Mouse (Mus musculus): ENCODE data around the gene Srrm3. TPM values are rescaled to one million over a fixed set of nuclear protein-coding genes. Genes with fewer than 3 reads are reported as not detected.

Gene Srrm3
- polyA plus RNA-seq, 1 experiment from 2014 or later = not detected

DNA sequence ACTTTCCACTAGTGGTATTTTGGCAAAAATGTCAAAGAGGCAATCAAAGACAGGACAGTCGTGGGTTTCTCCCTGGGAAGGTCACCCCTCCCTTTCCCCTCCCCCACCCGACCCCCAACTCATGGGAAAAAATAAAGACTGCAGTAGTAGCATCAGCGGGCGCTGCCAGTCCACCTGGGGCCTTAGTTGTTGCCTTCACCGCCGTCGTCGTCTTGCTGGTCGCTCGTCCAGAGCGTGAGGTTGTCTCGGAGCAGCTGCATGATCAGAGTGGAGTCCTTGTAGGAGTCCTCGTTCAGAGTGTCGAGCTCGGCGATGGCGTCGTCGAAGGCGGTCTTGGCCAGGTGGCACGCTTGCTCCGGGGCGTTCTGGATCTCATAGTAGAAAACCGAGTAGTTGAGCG is 104.1 kb downstream of the Srrm3 start:
- H3K27ac ChIP-seq (ENCODE audit: low read length) = no peak overlapping the region
- H3K27me3 ChIP-seq (ENCODE audit: control insufficient read depth, insufficient read depth, low read depth, low read length) = no peaks in the 10 kb centered on the region
- H3K4me2 ChIP-seq (ENCODE audit: low read depth, low read length) = no peak overlapping the region
- H3K9ac ChIP-seq (ENCODE audit: low read depth, low read length) = no peak overlapping the region
- peaks cover 35% of the 10 kb centered on the region for H3K4me1 ChIP-seq (ENCODE audit: control insufficient read depth, low read depth, low read length)
- 84% methylated on average over 25 of the region's 25 CpGs for WGBS (ENCODE audit: insufficient replicate concordance)
- no peak overlapping the region for H3K4me3 ChIP-seq (ENCODE audit: low read depth, low read length)
- H3K9me3 ChIP-seq (replicated peaks; ENCODE audit: control insufficient read depth, low read length) = no peaks in the 10 kb centered on the region
- no peak for ATAC-seq (ENCODE audit: low read depth)
- peaks cover 12% of the 10 kb centered on the region for H3K36me3 ChIP-seq (ENCODE audit: control insufficient read depth, insufficient read depth)

DNA sequence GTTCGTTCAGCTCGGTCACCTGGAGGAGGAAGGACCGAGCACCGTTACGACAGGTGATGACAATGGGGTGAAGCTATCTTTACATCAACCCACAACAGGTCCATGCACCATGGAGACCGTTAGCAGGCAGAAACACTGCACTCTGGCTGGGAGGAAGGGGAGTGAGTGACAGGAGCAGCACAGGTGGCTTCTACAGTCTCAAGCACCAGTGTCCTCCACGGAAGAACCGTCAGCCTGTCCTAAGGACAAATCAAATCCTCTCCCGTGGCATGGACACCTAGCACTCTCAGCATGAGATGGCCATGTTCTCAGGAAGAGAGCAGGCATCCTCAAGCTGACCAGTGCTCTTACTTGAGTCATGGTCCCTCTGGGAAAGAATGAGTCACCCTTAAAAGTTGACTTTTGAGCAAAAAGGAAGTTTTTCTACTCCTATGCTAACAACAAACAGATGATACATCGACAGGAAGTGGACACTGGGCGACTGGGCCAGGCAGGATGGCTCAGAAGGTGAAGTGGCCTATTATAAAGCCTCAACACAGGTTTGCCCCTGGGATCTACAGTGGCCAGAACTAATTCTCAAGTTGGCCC is 105.0 kb downstream of the Srrm3 start:
- H3K9me3 ChIP-seq (replicated peaks; ENCODE audit: control insufficient read depth, low read length) = no peaks in the 10 kb centered on the region
- H3K9ac ChIP-seq (ENCODE audit: low read depth, low read length) = no peak overlapping the region
- no peak overlapping the region for H3K4me2 ChIP-seq (ENCODE audit: low read depth, low read length)
- peaks cover 27% of the 10 kb centered on the region for H3K4me1 ChIP-seq (ENCODE audit: control insufficient read depth, low read depth, low read length)
- H3K36me3 ChIP-seq (ENCODE audit: control insufficient read depth, insufficient read depth) = peaks cover 12% of the 10 kb centered on the region
- WGBS (ENCODE audit: insufficient replicate concordance) = 79% methylated on average over 11 of the region's 11 CpGs
- no peaks in the 10 kb centered on the region for H3K27me3 ChIP-seq (ENCODE audit: control insufficient read depth, insufficient read depth, low read depth, low read length)
- H3K4me3 ChIP-seq (ENCODE audit: low read depth, low read length) = no peak overlapping the region
- no peak for ATAC-seq (ENCODE audit: low read depth)
- H3K27ac ChIP-seq (ENCODE audit: low read length) = no peak overlapping the region

- WGBS (ENCODE audit: insufficient replicate concordance) = 37% methylated on average over 5 of the region's 5 CpGs
- ATAC-seq (ENCODE audit: low read depth) = no peak
- H3K27ac ChIP-seq (ENCODE audit: low read length) = peak overlapping the region; percentile 17
- H3K27me3 ChIP-seq (ENCODE audit: control insufficient read depth, insufficient read depth, low read depth, low read length) = no peaks in the 10 kb centered on the region
- H3K4me3 ChIP-seq (ENCODE audit: low read depth, low read length) = no peak overlapping the region
- peaks cover 14% of the 10 kb centered on the region for H3K36me3 ChIP-seq (ENCODE audit: control insufficient read depth, insufficient read depth)
- no peaks in the 10 kb centered on the region for H3K9me3 ChIP-seq (replicated peaks; ENCODE audit: control insufficient read depth, low read length)
- no peak overlapping the region for H3K9ac ChIP-seq (ENCODE audit: low read depth, low read length)
- H3K4me2 ChIP-seq (ENCODE audit: low read depth, low read length) = no peak overlapping the region
- H3K4me1 ChIP-seq (ENCODE audit: control insufficient read depth, low read depth, low read length) = peaks cover 16% of the 10 kb centered on the region
Observed at GRCm38 (mm10) chr5:135913201-135913600, 106.5 kb downstream of the Srrm3 start.

DNA sequence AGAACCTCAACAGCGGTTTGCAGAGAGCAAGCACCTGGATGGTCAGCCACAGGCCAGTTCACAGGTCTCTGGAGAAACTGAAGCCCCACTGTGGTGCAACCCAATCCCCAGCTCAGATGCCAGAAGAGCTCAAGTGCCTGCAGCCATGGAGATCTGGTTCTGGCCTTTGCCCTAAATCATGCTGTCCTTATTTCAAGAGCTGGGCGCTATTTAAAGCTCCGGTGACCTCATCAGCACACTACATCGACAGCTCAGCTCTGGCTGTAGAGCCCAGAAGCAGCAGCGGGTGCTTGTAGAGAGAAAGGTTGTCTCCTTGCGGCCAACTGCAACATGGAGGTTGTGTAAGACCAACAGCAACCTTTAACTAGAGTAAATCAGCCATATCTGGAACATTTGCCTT is 107.5 kb downstream of the Srrm3 start:
- peak; percentile 63 for ATAC-seq (ENCODE audit: low read depth)
- H3K4me2 ChIP-seq (ENCODE audit: low read depth, low read length) = no peak overlapping the region
- 66% methylated on average over 6 of the region's 6 CpGs for WGBS (ENCODE audit: insufficient replicate concordance)
- peaks cover 17% of the 10 kb centered on the region for H3K36me3 ChIP-seq (ENCODE audit: control insufficient read depth, insufficient read depth)
- no peaks in the 10 kb centered on the region for H3K27me3 ChIP-seq (ENCODE audit: control insufficient read depth, insufficient read depth, low read depth, low read length)
- peaks cover 14% of the 10 kb centered on the region for H3K4me1 ChIP-seq (ENCODE audit: control insufficient read depth, low read depth, low read length)
- H3K27ac ChIP-seq (ENCODE audit: low read length) = peak overlapping the region; percentile 52
- H3K4me3 ChIP-seq (ENCODE audit: low read depth, low read length) = no peak overlapping the region
- H3K9me3 ChIP-seq (replicated peaks; ENCODE audit: control insufficient read depth, low read length) = no peaks in the 10 kb centered on the region
- H3K9ac ChIP-seq (ENCODE audit: low read depth, low read length) = no peak overlapping the region

GRCm38 (mm10) chr5:135916051-135916565 is 109.4 kb downstream of the Srrm3 start:
- H3K9me3 ChIP-seq (replicated peaks; ENCODE audit: control insufficient read depth, low read length) = no peaks in the 10 kb centered on the region
- peaks cover 11% of the 10 kb centered on the region for H3K4me1 ChIP-seq (ENCODE audit: control insufficient read depth, low read depth, low read length)
- ATAC-seq (ENCODE audit: low read depth) = no peak
- no peak overlapping the region for H3K9ac ChIP-seq (ENCODE audit: low read depth, low read length)
- peaks cover 13% of the 10 kb centered on the region for H3K36me3 ChIP-seq (ENCODE audit: control insufficient read depth, insufficient read depth)
- 76% methylated on average over 6 of the region's 6 CpGs for WGBS (ENCODE audit: insufficient replicate concordance)
- no peak overlapping the region for H3K4me3 ChIP-seq (ENCODE audit: low read depth, low read length)
- H3K27ac ChIP-seq (ENCODE audit: low read length) = no peak overlapping the region
- H3K27me3 ChIP-seq (ENCODE audit: control insufficient read depth, insufficient read depth, low read depth, low read length) = no peaks in the 10 kb centered on the region
- no peak overlapping the region for H3K4me2 ChIP-seq (ENCODE audit: low read depth, low read length)

DNA sequence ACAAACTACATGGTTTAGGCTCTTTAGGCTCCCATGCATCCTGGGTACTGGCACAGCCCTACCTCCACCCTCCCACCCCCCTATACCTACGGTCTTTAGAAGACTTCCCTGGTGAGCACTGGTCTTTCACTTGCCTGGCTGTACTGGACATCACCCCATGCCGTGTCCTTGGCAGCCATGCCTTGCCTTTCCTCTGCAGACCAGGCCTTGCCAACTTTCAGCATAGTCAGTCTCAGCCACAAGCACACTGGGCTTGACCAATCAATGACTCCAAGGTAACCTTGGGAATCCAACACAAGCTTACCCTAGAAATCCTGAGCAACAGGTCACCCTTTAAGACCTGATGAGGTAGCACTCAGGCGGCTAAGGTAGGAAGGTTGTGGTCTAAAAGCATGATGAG is 109.9 kb downstream of the Srrm3 start:
- Histone ChIP-seq H3K9me3 (replicated peaks; ENCODE audit: control insufficient read depth, low read length) (no peaks in the 10 kb centered on the region), H3K4me2 (ENCODE audit: low read depth, low read length) (no peak overlapping the region), H3K27ac (ENCODE audit: low read length) (no peak overlapping the region), H3K27me3 (ENCODE audit: control insufficient read depth, insufficient read depth, low read depth, low read length) (no peaks in the 10 kb centered on the region), H3K4me3 (ENCODE audit: low read depth, low read length) (no peak overlapping the region), H3K36me3 (ENCODE audit: control insufficient read depth, insufficient read depth) (peaks cover 8% of the 10 kb centered on the region), H3K9ac (ENCODE audit: low read depth, low read length) (no peak overlapping the region), H3K4me1 (ENCODE audit: control insufficient read depth, low read depth, low read length) (peaks cover 11% of the 10 kb centered on the region)
- 81% methylated on average over 3 of the region's 3 CpGs for WGBS (ENCODE audit: insufficient replicate concordance)
- ATAC-seq (ENCODE audit: low read depth) = no peak

- no peak overlapping the region for H3K27ac ChIP-seq (ENCODE audit: low read length)
- peaks cover 16% of the 10 kb centered on the region for H3K36me3 ChIP-seq (ENCODE audit: control insufficient read depth, insufficient read depth)
- H3K9me3 ChIP-seq (replicated peaks; ENCODE audit: control insufficient read depth, low read length) = no peaks in the 10 kb centered on the region
- no peak overlapping the region for H3K4me2 ChIP-seq (ENCODE audit: low read depth, low read length)
- no peaks in the 10 kb centered on the region for H3K27me3 ChIP-seq (ENCODE audit: control insufficient read depth, insufficient read depth, low read depth, low read length)
- no peak for ATAC-seq (ENCODE audit: low read depth)
- H3K4me1 ChIP-seq (ENCODE audit: control insufficient read depth, low read depth, low read length) = peaks cover 11% of the 10 kb centered on the region
- WGBS (ENCODE audit: insufficient replicate concordance) = 79% methylated on average over 8 of the region's 8 CpGs
- no peak overlapping the region for H3K9ac ChIP-seq (ENCODE audit: low read depth, low read length)
- H3K4me3 ChIP-seq (ENCODE audit: low read depth, low read length) = no peak overlapping the region
Observed at GRCm38 (mm10) chr5:135917327-135918058, 110.8 kb downstream of the Srrm3 start.

DNA sequence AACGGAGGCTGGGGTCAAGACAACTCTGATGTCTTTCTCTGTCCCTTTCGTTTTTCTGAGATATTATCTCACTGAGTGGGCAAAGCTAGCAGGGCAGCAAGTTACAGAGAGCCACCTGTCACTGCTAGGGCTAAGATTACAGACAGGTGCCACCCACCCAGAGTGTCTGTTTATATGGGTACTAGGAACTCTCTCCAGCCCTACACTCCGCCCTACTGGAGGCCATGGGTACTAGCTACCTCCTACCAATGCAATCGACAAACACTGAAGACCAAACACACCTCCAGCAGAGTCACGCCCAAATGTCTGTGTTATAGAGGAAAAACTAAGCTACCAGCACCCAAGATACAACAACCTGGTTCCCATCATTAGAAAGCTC is 111.4 kb downstream of the Srrm3 start:
- Histone ChIP-seq H3K9ac (ENCODE audit: low read depth, low read length) (no peak overlapping the region), H3K4me3 (ENCODE audit: low read depth, low read length) (no peak overlapping the region), H3K27ac (ENCODE audit: low read length) (no peak overlapping the region), H3K36me3 (ENCODE audit: control insufficient read depth, insufficient read depth) (peaks cover 19% of the 10 kb centered on the region), H3K4me2 (ENCODE audit: low read depth, low read length) (no peak overlapping the region), H3K27me3 (ENCODE audit: control insufficient read depth, insufficient read depth, low read depth, low read length) (no peaks in the 10 kb centered on the region), H3K9me3 (replicated peaks; ENCODE audit: control insufficient read depth, low read length) (no peaks in the 10 kb centered on the region), H3K4me1 (ENCODE audit: control insufficient read depth, low read depth, low read length) (peaks cover 11% of the 10 kb centered on the region)
- 75% methylated on average over 5 of the region's 5 CpGs for WGBS (ENCODE audit: insufficient replicate concordance)
- ATAC-seq (ENCODE audit: low read depth) = no peak

DNA sequence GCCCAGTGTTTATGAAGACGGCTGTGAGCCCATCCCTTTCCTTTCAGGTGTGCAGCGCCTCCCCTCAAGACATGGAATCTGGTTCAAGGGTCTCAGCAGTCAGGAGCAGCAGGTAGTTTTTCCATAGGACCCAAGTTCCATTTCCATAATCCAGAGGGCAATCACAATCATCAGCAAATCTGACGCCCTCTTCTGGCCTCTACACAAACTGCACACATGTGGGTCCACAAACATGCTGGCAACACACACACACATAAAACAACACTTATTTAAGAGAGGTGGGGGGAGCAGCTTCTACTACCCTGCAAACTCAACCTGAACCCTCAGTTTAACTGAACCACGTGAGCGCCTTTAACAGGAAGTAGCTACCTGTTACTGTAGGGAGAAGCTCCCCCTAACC is 111.9 kb downstream of the Srrm3 start:
- no peak overlapping the region for H3K4me3 ChIP-seq (ENCODE audit: low read depth, low read length)
- WGBS (ENCODE audit: insufficient replicate concordance) = 88% methylated on average over 5 of the region's 5 CpGs

More for the DNA sequence above, 111.9 kb downstream of the Srrm3 start:
- H3K36me3 ChIP-seq (ENCODE audit: control insufficient read depth, insufficient read depth) = peaks cover 19% of the 10 kb centered on the region
- no peak overlapping the region for H3K27ac ChIP-seq (ENCODE audit: low read length)
- no peaks in the 10 kb centered on the region for H3K9me3 ChIP-seq (replicated peaks; ENCODE audit: control insufficient read depth, low read length)
- no peak overlapping the region for H3K4me2 ChIP-seq (ENCODE audit: low read depth, low read length)
- no peak overlapping the region for H3K9ac ChIP-seq (ENCODE audit: low read depth, low read length)
- ATAC-seq (ENCODE audit: low read depth) = no peak
- H3K27me3 ChIP-seq (ENCODE audit: control insufficient read depth, insufficient read depth, low read depth, low read length) = no peaks in the 10 kb centered on the region
- H3K4me1 ChIP-seq (ENCODE audit: control insufficient read depth, low read depth, low read length) = peaks cover 6% of the 10 kb centered on the region

Data from liver, embryonic 16.5 days (tissue).